Mouse (Mus musculus) intestine, postnatal 0 days (tissue): ENCODE data around the gene Pcdh9. TPM values are rescaled to one million over a fixed set of nuclear protein-coding genes. Genes with fewer than 3 reads are reported as not detected.

Experiments used
- ATAC-seq: fragments of 200-750 bp; cut with Nextera tagmentation; 2 replicates; pipeline ENCODE4 v1.8.0; 2017; ENCODE audit warnings: mild to moderate bottlenecking, moderate TSS enrichment, moderate library complexity
- H3K27ac ChIP-seq: fragments of 300-500 bp; sonication (generic); 2 replicates; pipeline ENCODE4 v1.5.1; 2014; ENCODE audit warnings: mild to moderate bottlenecking, low read depth, low read length, moderate library complexity
- H3K27me3 ChIP-seq: fragments of 300-500 bp; sonication (generic); replicated peaks from 2 replicates; pipeline ENCODE4 v1.6.1; 2014; ENCODE audit warnings: low read length, mixed read lengths; ENCODE audit not compliant: control insufficient read depth, insufficient read depth
- H3K36me3 ChIP-seq: fragments of 300-500 bp; sonication (generic); 2 replicates; pipeline ENCODE4 v1.6.1; 2014; ENCODE audit warnings: mild to moderate bottlenecking, moderate library complexity; ENCODE audit not compliant: control insufficient read depth, insufficient read depth
- H3K4me1 ChIP-seq: fragments of 300-500 bp; sonication (generic); replicated peaks from 2 replicates; pipeline ENCODE4 v1.6.1; 2014; ENCODE audit warnings: antibody characterized with exemption, low read length, mixed read lengths; ENCODE audit not compliant: control insufficient read depth, insufficient read depth
- H3K4me2 ChIP-seq: fragments of 300-500 bp; sonication (generic); replicated peaks from 2 replicates; pipeline ENCODE4 v1.6.1; 2014; ENCODE audit warnings: low read depth, mild to moderate bottlenecking, moderate library complexity
- H3K4me3 ChIP-seq: fragments of 300-500 bp; sonication (generic); 2 replicates; pipeline ENCODE4 v1.5.1; 2014; ENCODE audit warnings: low read depth, low read length
- H3K9ac ChIP-seq: fragments of 300-500 bp; sonication (generic); 2 replicates; pipeline ENCODE4 v1.6.1; 2014; ENCODE audit warnings: mild to moderate bottlenecking, low read depth, low read length
- H3K9me3 ChIP-seq: fragments of 300-500 bp; sonication (generic); 2 replicates; pipeline ENCODE4 v1.6.1; 2016; ENCODE audit warnings: mixed run types; ENCODE audit not compliant: control insufficient read depth
- CTCF ChIP-seq: sonication (generic); IDR thresholded peaks from 2 replicates; pipeline ENCODE4 v1.5.1; 2016; ENCODE audit warnings: low read depth, mild to moderate bottlenecking, control low read depth, antibody characterized with exemption, moderate library complexity
- WGBS: fragments of 180-500 bp; shearing (Covaris S2); extraction: QIAGEN DNeasy Blood & Tissue Kit; methylation state at CpG from one replicate; pipeline ENCODE4 v1.1.7; 2014; 5-methylcytosine and 5-hydroxymethylcytosine counted together
- polyA plus RNA-seq: library from polyadenylated mRNA; unstranded; fragments of >200 nt; fragmentation: Nextera tagmentation; extraction: Ambion mirVana; gene quantifications from 2 replicates; pipeline ENCODE4 v1.2.1, GENCODE M21; 2015

Pcdh9 gene
- polyA plus RNA-seq, 1 experiment from 2014 or later = 3.6 TPM

GRCm38 (mm10) chr14:93506107-93506506 lies 384.4 kb downstream of the Pcdh9 start:
- Histone ChIP-seq H3K9ac (no peak overlapping the region), H3K9me3 (no peaks in the 10 kb centered on the region), H3K27me3 (no peaks in the 10 kb centered on the region), H3K4me2 (no peak overlapping the region), H3K4me3 (no peak overlapping the region), H3K4me1 (no peaks in the 10 kb centered on the region), H3K27ac (no peak overlapping the region), H3K36me3 (no peaks in the 10 kb centered on the region)
- TF ChIP-seq CTCF = no peak
- ATAC-seq = no peak

- no peak overlapping the region for H3K27ac ChIP-seq
- no peaks in the 10 kb centered on the region for H3K9me3 ChIP-seq
- no peaks in the 10 kb centered on the region for H3K27me3 ChIP-seq
- no peaks in the 10 kb centered on the region for H3K36me3 ChIP-seq
- no peak overlapping the region for H3K4me3 ChIP-seq
- no peak for ATAC-seq
- TF ChIP-seq CTCF = no peak
- H3K4me1 ChIP-seq = no peaks in the 10 kb centered on the region
- no peak overlapping the region for H3K9ac ChIP-seq
- WGBS = 36% methylated on average over 13 of the region's 13 CpGs
- no peak overlapping the region; the same call in 1 of the 2 replicates for H3K4me2 ChIP-seq
These were observed 391.4 kb downstream of the Pcdh9 start for GRCm38 (mm10) chr14:93498813-93499690.

GRCm38 (mm10) chr14:93474991-93475390 lies 415.5 kb downstream of the Pcdh9 start:
- Histone ChIP-seq H3K36me3 (no peaks in the 10 kb centered on the region), H3K27ac (no peak overlapping the region), H3K4me3 (no peak overlapping the region), H3K27me3 (no peaks in the 10 kb centered on the region), H3K9ac (no peak overlapping the region), H3K4me1 (no peaks in the 10 kb centered on the region), H3K9me3 (no peaks in the 10 kb centered on the region), H3K4me2 (no peak overlapping the region)
- WGBS = 40% methylated on average over 2 of the region's 2 CpGs
- TF ChIP-seq CTCF = no peak
- ATAC-seq = no peak

DNA sequence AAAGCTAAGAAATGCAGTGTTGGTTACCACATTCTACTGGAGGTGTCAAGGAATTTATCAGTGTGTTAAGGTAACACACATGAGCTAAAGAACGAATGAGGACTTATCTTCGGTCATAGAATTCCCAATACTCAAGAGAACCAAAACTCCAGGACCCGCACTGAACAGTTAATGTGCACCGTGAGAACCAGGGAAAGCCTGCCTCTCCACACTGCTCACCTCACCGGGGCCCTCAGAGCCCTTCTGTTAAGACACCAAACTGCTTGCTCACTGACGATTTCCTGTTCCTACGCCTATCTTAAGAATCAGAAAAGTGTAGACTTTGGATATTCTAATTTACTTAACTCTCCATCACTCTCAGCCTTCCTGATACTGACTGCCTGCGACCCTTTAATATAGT lies 418.0 kb downstream of the Pcdh9 start:
- Histone ChIP-seq H3K27me3 (no peaks in the 10 kb centered on the region), H3K4me3 (no peak overlapping the region), H3K27ac (no peak overlapping the region), H3K9ac (no peak overlapping the region), H3K36me3 (no peaks in the 10 kb centered on the region), H3K9me3 (no peaks in the 10 kb centered on the region), H3K4me1 (no peaks in the 10 kb centered on the region), H3K4me2 (no peak overlapping the region)
- 85% methylated on average over 8 of the region's 8 CpGs for WGBS
- TF ChIP-seq CTCF = no peak
- ATAC-seq = no peak

DNA sequence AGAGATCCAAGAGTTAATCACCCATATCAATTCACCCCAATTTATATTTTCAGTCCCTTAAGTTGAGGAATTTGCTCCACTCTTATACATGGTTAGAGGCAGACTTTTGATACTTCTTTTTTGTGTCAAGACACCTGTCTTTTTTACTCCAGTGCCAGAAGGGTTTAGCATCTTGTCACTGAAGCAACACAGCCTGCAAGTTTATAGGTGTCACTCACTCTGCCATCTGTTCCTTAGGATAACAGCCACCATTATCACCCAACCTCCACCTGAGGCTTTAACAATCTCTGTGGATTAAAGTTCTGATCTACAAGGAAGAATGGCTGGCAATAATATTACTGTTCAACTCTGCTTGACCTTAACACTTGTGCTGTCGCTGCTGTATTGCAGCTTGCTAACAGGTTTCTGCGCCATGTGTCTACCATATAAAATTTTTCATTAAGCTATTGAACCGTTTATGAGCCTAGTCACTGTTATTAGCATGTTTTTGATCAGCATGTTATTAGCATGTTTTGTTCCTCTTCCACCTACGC lies 427.1 kb downstream of the Pcdh9 start:
- Histone ChIP-seq H3K27me3 (no peaks in the 10 kb centered on the region), H3K27ac (no peak overlapping the region), H3K9ac (no peak overlapping the region), H3K4me1 (no peaks in the 10 kb centered on the region), H3K4me3 (no peak overlapping the region), H3K4me2 (no peak overlapping the region), H3K36me3 (no peaks in the 10 kb centered on the region), H3K9me3 (no peaks in the 10 kb centered on the region)
- ATAC-seq = no peak
- WGBS = 87% methylated on average over 4 of the region's 4 CpGs
- TF ChIP-seq CTCF = no peak

- no peak overlapping the region for H3K4me3 ChIP-seq
- no peak overlapping the region for H3K27ac ChIP-seq
- WGBS = 82% methylated on average over 5 of the region's 5 CpGs
- no peaks in the 10 kb centered on the region for H3K9me3 ChIP-seq
- H3K4me2 ChIP-seq = no peak overlapping the region
- H3K4me1 ChIP-seq = no peaks in the 10 kb centered on the region
- H3K27me3 ChIP-seq = no peaks in the 10 kb centered on the region
- no peaks in the 10 kb centered on the region for H3K36me3 ChIP-seq
- no peak overlapping the region for H3K9ac ChIP-seq
- no peak for TF ChIP-seq CTCF
- ATAC-seq = no peak
These were observed 439.4 kb downstream of the Pcdh9 start for GRCm38 (mm10) chr14:93450930-93451665.
